Mouse (Mus musculus): ENCODE data around the gene Mark3.

DNA sequence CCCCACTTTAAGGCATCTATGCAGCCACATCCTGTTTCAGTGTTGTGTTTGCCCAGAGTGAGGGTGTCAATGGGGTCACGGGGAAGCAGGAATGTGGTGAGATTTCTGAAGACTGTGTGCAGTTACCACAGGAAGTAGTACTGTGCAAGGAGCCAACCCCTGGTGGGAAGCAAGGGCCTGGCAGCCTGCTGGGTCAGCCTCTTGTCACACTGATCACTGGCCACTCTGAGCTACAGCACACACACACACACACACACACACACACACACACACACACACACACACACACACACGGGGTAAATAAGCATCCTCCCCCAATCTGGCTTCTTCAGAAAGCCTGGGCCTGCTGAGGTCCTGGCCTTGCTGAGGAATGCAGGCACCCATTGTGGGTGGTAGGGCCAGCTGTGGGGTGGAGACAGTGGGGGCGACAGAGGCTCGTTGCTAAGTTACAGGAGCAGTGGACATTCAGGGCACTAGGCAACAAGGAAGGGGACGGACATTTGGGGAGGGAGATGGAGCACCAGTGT is 117.1 kb downstream of the Mark3 start:
- TF ChIP-seq POLR2A (IDR thresholded peaks at IDR 0.05; ENCODE audit: control insufficient read depth in 1 of 2, insufficient read depth in 1 of 2, low read depth in 1 of 2, low read length in 2 of 2, poor library complexity in 1 of 2) (no peak), UBTF (IDR thresholded peaks at IDR 0.05; ENCODE audit: borderline replicate concordance, insufficient read depth, low read depth, low read length) (no peak), TAL1 (IDR thresholded peaks at IDR 0.05; ENCODE audit: low read length) (no peak), MXI1 (IDR thresholded peaks at IDR 0.05; ENCODE audit: low read depth, low read length) (no peak), BHLHE40 (IDR thresholded peaks at IDR 0.05; ENCODE audit: borderline replicate concordance, low read depth, low read length) (no peak), MAFK (IDR thresholded peaks at IDR 0.05; ENCODE audit: borderline replicate concordance, low read depth, low read length) (no peak), CTCF (IDR thresholded peaks at IDR 0.05 in 2 of 3, conservative IDR thresholded peaks at IDR 0.05 in 1 of 3; ENCODE audit: control insufficient read depth in 1 of 3, insufficient read depth in 1 of 3, low read depth in 2 of 3, low read length in 3 of 3, poor library complexity in 1 of 3, severe bottlenecking in 1 of 3) (no peak)
